Mouse (Mus musculus) spleen, adult 2 months (tissue): ENCODE data around the gene Tmbim7.

Experiments used
- CTCF ChIP-seq: fragments of 200-500 bp; IDR thresholded peaks from 2 replicates; pipeline ENCODE4 v1.5.1; 2011; ENCODE audit warnings: mild to moderate bottlenecking, inconsistent platforms; ENCODE audit not compliant: insufficient read depth, insufficient read length, insufficient replicate concordance; ENCODE audit errors: extremely low read depth
- POLR2A ChIP-seq: fragments of 200-500 bp; IDR thresholded peaks from 2 replicates; pipeline ENCODE4 v1.6.1; 2011; ENCODE audit warnings: low read depth, low read length, inconsistent platforms

GRCm38 (mm10) chr5:3647708-3648121 is 3.3 kb upstream of the Tmbim7 start:
- 0 out of 2 replicates have a peak, but pooled peaks have one; percentile 6 for TF ChIP-seq CTCF
- no peak; the same call in 1 of the 2 replicates for TF ChIP-seq POLR2A
